Mouse (Mus musculus) neutrophil, adult 59 days (primary cell): ENCODE data around the gene Gramd4. TPM values are rescaled to one million over a fixed set of nuclear protein-coding genes. Genes with fewer than 3 reads are reported as not detected.

Experiments
- total RNA-seq, 2 experiments: library from RNA; stranded (reverse); gene quantifications; 1 replicate in 1 of 2; 2 replicates in 1 of 2; pipeline ENCODE4 v1.2.4; 2023

The Gramd4 gene
- total RNA-seq: 10 to 100 TPM; 10.2 to 17.1 TPM

GRCm38 (mm10) chr15:86057413-86057812, at the start of gene Gramd4:
Gramd4 (plus strand) TSS chr15:86057695.

GRCm38 (mm10) chr15:86033191-86033841, 24.2 kb upstream of the Gramd4 start, which contains the start of gene Celsr1:
Celsr1 (minus strand) TSS chr15:86033777.

DNA sequence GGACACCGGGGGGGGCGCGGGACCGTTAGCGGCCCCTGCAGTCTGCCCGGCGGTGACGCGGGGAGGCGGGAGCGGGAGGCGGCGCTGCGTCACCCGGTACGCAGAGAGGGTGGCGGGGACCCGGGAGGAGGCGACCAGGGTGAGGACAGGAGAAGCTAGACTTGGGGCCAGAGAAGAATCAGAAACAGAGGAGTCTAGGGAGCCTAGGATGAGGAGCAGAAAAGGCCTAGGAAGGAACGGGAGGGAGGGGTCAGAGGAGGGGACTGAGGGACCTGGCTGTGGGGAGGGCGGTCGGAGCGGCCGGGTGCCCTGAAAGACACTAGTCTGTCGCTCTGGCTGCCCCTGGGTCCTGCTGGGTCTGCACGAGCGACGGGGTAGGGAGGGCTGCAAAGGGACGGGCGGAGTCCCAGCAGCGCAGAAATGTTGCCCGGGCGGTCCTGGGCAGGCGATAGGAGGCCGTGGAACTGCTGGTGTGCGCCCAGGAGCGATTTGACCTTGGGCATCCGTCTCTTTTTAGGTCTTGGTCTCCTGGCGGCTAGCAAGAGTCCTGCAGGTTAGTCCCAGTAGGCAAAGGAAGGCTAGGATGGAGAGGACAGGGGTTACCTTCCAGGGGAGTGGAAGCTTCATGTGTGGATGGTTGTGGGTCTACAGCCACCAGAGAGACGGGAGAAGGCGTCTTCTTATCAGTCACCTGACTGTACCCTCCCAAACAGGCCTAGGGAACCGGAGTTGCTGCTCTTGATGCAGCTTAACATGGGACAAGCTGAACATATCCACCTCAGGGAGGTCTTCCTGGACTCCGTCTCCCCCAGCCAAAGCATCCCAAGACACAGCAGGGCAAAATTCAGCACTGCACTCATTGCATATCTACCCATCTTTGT, 128.4 kb downstream of the Gramd4 start, which contains the start of gene Cerk:
Gene Cerk, minus strand, starts transcription at position 453 of the 881 bp plus-strand sequence.

Other genes starting within 250 kb of the Gramd4 start
- 1 to 10 TPM; 6.4 to 6.9 TPM for gene Cdpf1, start 246.0 kb upstream of the Gramd4 start, total RNA-seq
- not detected for gene Pkdrej, start 236.0 kb upstream of the Gramd4 start, total RNA-seq
- gene Ttc38, start 225.4 kb upstream of the Gramd4 start, total RNA-seq: 10 to 100 TPM in 1 of 2 experiments, 1 to 10 TPM in 1; 9.1 to 12.2 TPM
- gene Gtse1, start 197.9 kb upstream of the Gramd4 start, total RNA-seq: 10 to 100 TPM; 15.2 to 15.8 TPM
- gene Trmu, start 178.4 kb upstream of the Gramd4 start, total RNA-seq: 10 to 100 TPM in 1 of 2 experiments, 1 to 10 TPM in 1; 9.5 to 11.7 TPM
- 1 to 10 TPM; 1.4 to 3.0 TPM for gene Celsr1, start 23.9 kb upstream of the Gramd4 start, total RNA-seq
- 10 to 100 TPM; 28.3 to 36.8 TPM for gene Cerk, start 128.4 kb downstream of the Gramd4 start, total RNA-seq
- 10 to 100 TPM; 37.6 to 39.8 TPM for gene Tbc1d22a, start 156.8 kb downstream of the Gramd4 start, total RNA-seq